Mouse (Mus musculus): ENCODE results near the gene Zbtb20.
A peak's percentile ranks its signal among the peaks of the same experiment; 100 is the strongest.

Gene Zbtb20

GRCm38 (mm10) chr16:43489362-43489761 is 613.7 kb downstream of the Zbtb20 start:
- no peak for DNase-seq (ENCODE audit: low spot score)

GRCm38 (mm10) chr16:43489984-43490383 is 614.3 kb downstream of the Zbtb20 start:
- DNase-seq (ENCODE audit: low spot score): no peak

- no peak for DNase-seq (ENCODE audit: low spot score)
Measured at GRCm38 (mm10) chr16:43492863-43493262, 617.2 kb downstream of the Zbtb20 start.

GRCm38 (mm10) chr16:43493596-43494385 is 618.1 kb downstream of the Zbtb20 start:
- DNase-seq (ENCODE audit: low spot score): no peak

- no peak for DNase-seq (ENCODE audit: low spot score)
Measured at GRCm38 (mm10) chr16:43495175-43495818, 619.6 kb downstream of the Zbtb20 start.

- DNase-seq (ENCODE audit: low spot score): no peak
Measured at GRCm38 (mm10) chr16:43497093-43497492, 621.4 kb downstream of the Zbtb20 start.

- no peak for DNase-seq (ENCODE audit: low spot score)
Measured at GRCm38 (mm10) chr16:43500132-43500853, 624.6 kb downstream of the Zbtb20 start.

GRCm38 (mm10) chr16:43501284-43501683 is 625.6 kb downstream of the Zbtb20 start:
- no peak for DNase-seq (ENCODE audit: low spot score)

- no peak for DNase-seq (ENCODE audit: low spot score)
Measured at GRCm38 (mm10) chr16:43502339-43503009, 626.8 kb downstream of the Zbtb20 start.

- DNase-seq (ENCODE audit: low spot score): no peak
Measured at GRCm38 (mm10) chr16:43503010-43503635, 627.4 kb downstream of the Zbtb20 start.

GRCm38 (mm10) chr16:43503636-43504010 is 627.9 kb downstream of the Zbtb20 start:
- no peak for DNase-seq (ENCODE audit: low spot score)

GRCm38 (mm10) chr16:43504151-43504550 is 628.5 kb downstream of the Zbtb20 start:
- DNase-seq (ENCODE audit: low spot score): peak; percentile 52

GRCm38 (mm10) chr16:43504556-43504955 is 628.9 kb downstream of the Zbtb20 start:
- no peak for DNase-seq (ENCODE audit: low spot score)

GRCm38 (mm10) chr16:43505314-43505950 is 629.8 kb downstream of the Zbtb20 start:
- no peak for DNase-seq (ENCODE audit: low spot score)

- peak; percentile 30 for DNase-seq (ENCODE audit: low spot score)
Measured at GRCm38 (mm10) chr16:43506189-43506751, 630.6 kb downstream of the Zbtb20 start.

GRCm38 (mm10) chr16:43506771-43507405 is 631.2 kb downstream of the Zbtb20 start:
- DNase-seq (ENCODE audit: low spot score): no peak

- no peak for DNase-seq (ENCODE audit: low spot score)
Measured at GRCm38 (mm10) chr16:43508166-43508998, 632.7 kb downstream of the Zbtb20 start.

- no peak for DNase-seq (ENCODE audit: low spot score)
Measured at GRCm38 (mm10) chr16:43510516-43510915, 634.8 kb downstream of the Zbtb20 start.

- no peak for DNase-seq (ENCODE audit: low spot score)
Measured at GRCm38 (mm10) chr16:43511531-43511930, 635.9 kb downstream of the Zbtb20 start.

GRCm38 (mm10) chr16:43513933-43514332 is 638.3 kb downstream of the Zbtb20 start:
- DNase-seq (ENCODE audit: low spot score): no peak
